Comparison of ENCODE assay signal across 8 mouse cellular contexts in genomic region chr10:82901436-82901835, GRCm38 (mm10). TPM values are rescaled to one million over a fixed set of nuclear protein-coding genes. Genes with fewer than 3 reads are reported as not detected.
DNase-seq lines count a peak whose midpoint lies in the region; ATAC-seq and TF ChIP-seq lines count a peak whose summit lies in the region.

No protein-coding gene starts in this region.

- no peak overlapping the region for H3K4me2 ChIP-seq in hindbrain, embryonic 12.5 days (replicated peaks)
- H3K4me2 ChIP-seq in lung, postnatal 0 days (replicated peaks; ENCODE audit: low read depth, low read length) = no peak overlapping the region

- H3K27me3 ChIP-seq in hindbrain, embryonic 12.5 days = 0 out of 2 replicates have a peak, but pooled peaks cover 4% of the 10 kb centered on the region
- H3K27me3 ChIP-seq in lung, postnatal 0 days (replicated peaks; ENCODE audit: insufficient read depth, low read length) = no peaks in the 10 kb centered on the region

- H3K27ac ChIP-seq in hindbrain, embryonic 12.5 days = no peak overlapping the region
- no peak overlapping the region for H3K27ac ChIP-seq in lung, postnatal 0 days (ENCODE audit: low read length)

- TF ChIP-seq CTCF in lung, postnatal 0 days (IDR thresholded peaks at IDR 0.05) = peak; percentile 95

- no peak for TF ChIP-seq EP300 in lung, postnatal 0 days (IDR thresholded peaks at IDR 0.05)

- 9% methylated on average over 7 of the region's 7 CpGs for WGBS in hindbrain, embryonic 12.5 days
- under 1% methylated on average over 7 of the region's 7 CpGs for WGBS in lung, postnatal 0 days

- peaks cover 17% of the 10 kb centered on the region for H3K36me3 ChIP-seq in hindbrain, embryonic 12.5 days
- H3K36me3 ChIP-seq in lung, postnatal 0 days (ENCODE audit: insufficient read depth, low read length) = peaks cover 8% of the 10 kb centered on the region; the same call in 1 of the 2 replicates

- H3K4me3 ChIP-seq in hindbrain, embryonic 12.5 days = no peak overlapping the region
- H3K4me3 ChIP-seq in lung, postnatal 0 days (ENCODE audit: low read depth, low read length) = no peak overlapping the region

- peaks cover 16% of the 10 kb centered on the region for H3K4me1 ChIP-seq in hindbrain, embryonic 12.5 days
- H3K4me1 ChIP-seq in lung, postnatal 0 days (ENCODE audit: insufficient read depth, low read depth, low read length) = no peaks in the 10 kb centered on the region

- peak; percentile 57 for ATAC-seq in hindbrain, embryonic 12.5 days (ENCODE audit: low FRiP score)
- peak; percentile 55 for ATAC-seq in lung, postnatal 0 days

- H3K9ac ChIP-seq in hindbrain, embryonic 12.5 days = no peak overlapping the region
- no peak overlapping the region for H3K9ac ChIP-seq in lung, postnatal 0 days (replicated peaks; ENCODE audit: low read depth)

- peak; percentile 81 for DNase-seq in MN1 (ENCODE audit: low spot score)
- DNase-seq in cerebellum, adult 8-10 months = peak; percentile 75
- peak; percentile 47 to 90 for DNase-seq in frontal cortex, adult 2 months (ENCODE audit: extremely low spot score in 1 of 2, low spot score in 1 of 2)
- peak; percentile 82 for DNase-seq in layer of hippocampus, adult 9-11 months
- peak; percentile 87 for DNase-seq in lung, postnatal 0 days (ENCODE audit: low spot score)
- peak; percentile 85 for DNase-seq in ovary, postnatal 36 days (ENCODE audit: low spot score)
- peak; percentile 92 for DNase-seq in thymus, postnatal 14 days

- H3K9me3 ChIP-seq in hindbrain, embryonic 12.5 days (replicated peaks) = no peaks in the 10 kb centered on the region
- no peaks in the 10 kb centered on the region for H3K9me3 ChIP-seq in lung, postnatal 0 days (ENCODE audit: low read length)

RNA-seq across cellular contexts. Expression of gene Eid3, which starts 35.0 kb away (rescaled TPM):
- 0.42 and 0.69 TPM in 2 replicates for polyA plus RNA-seq in frontal cortex, adult 2 months (2012; rRNA removed)
- 0.53 and 0.59 TPM in 2 replicates for polyA plus RNA-seq in hindbrain, embryonic 12.5 days (2016; fragmentation: Nextera tagmentation; extraction: Ambion mirVana)
- polyA plus RNA-seq in lung, postnatal 0 days (2015; fragmentation: Nextera tagmentation; extraction: Ambion mirVana) = not detected in 2 replicates
